Mouse (Mus musculus) v-Abl transformed pro-B cells (cell line): ENCODE measurements around the gene Zfp52.

Experiments
- in situ Hi-C, 2 experiments: fragments of 400-800 bp; cut with MboI; formaldehyde crosslinking; loops; one replicate each; pipeline ENCODE4 v1.15.1; 2025; ENCODE audit not compliant: unreplicated experiment in 2 of 2

The Zfp52 gene

DNA sequence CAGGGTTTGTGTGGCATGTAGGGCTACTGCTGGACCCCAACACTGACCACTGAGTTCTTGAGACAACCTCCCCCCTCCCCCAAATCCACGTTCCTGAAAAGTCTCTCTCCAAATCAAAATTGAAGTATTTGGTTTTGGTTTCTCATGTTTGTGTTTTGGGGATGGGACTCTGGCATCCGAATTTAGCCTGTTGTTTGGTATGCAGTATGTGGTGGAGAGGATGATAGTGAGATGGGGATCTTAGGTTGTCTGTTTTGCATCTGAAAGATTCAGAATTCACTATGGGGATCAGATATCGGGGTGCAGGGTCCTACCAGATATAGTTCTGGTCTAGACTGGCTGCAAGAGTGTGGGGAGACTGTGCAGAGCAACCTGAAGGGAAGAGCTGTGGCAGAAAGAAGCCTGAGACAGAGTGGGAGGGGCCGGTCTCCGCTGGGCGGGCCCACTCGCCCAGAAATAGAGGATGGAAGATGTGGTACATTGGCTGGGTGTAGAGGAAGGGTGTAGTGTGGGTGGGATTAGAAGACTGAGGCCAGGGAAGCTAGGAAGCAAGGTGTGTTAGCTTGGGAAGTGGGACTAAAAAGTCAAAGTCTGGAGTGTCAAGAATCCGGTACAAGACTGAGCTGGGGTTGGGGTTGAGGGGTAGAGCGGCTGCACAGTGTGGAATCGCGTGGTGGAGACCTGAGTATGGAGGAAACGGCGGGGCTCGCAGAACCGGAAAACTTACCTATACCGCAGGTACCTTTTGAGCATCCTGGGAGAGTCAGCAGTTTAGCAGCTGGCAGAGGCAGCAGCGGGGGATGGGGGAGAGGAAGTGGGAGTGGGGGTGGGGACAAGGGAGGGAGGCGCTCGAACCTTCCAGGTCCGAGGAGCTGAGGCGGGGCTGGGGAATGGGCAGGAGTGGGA, at the start of gene Zfp52:
Gene Zfp52, plus strand, starts transcription at position 444 of the 906 bp plus-strand sequence.
- in situ Hi-C loops: loop anchor here (10.0 to 25.0 kb wide), 4 partner anchors 119 to 523 kb away; partner anchors contain the start of genes Zfp160 (in 2 of the 2), Zfp229 (in 1 of the 2), Zfp942 (in 1 of the 2) and Zfp943 (in 1 of the 2)

DNA sequence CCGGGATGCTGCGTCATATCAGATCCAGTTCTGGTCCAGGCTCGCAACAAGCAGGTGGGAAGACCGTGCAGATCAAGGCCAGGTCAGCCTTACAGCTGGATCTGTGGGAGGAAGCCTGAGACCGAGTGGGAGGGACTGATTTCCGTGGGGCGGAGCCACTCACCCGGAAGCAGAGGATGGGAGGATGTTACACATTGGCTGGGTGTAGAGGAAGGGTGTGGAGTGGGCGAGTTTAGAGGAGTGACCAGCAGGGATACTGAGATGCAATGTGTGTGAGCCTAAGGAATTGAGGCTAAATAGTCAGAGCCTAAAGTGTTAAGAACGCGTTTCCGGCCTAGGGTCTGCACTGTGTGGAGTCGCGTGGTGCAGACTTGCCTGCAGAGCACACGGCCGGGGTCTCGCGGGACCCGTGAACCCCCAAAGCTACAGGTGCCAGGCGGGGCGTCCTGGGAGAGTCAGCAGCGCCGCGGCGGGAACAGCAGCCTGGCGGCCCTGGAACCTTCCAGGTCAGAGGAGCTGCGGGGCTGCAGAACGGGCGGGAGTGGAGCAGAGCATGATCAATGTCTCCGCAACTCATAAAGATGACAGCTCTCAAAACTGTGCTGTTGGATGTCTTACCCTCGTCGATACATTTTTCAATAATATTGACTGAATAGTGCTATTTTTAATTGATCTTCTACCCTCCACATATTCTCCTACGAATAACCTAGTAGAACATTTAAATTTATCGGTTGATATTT, 46.4 kb upstream of the Zfp52 start, which contains the start of gene Zfp53:
Gene Zfp53, plus strand, starts transcription at position 239 of the 740 bp plus-strand sequence.
- in situ Hi-C loops: no loop called here

DNA sequence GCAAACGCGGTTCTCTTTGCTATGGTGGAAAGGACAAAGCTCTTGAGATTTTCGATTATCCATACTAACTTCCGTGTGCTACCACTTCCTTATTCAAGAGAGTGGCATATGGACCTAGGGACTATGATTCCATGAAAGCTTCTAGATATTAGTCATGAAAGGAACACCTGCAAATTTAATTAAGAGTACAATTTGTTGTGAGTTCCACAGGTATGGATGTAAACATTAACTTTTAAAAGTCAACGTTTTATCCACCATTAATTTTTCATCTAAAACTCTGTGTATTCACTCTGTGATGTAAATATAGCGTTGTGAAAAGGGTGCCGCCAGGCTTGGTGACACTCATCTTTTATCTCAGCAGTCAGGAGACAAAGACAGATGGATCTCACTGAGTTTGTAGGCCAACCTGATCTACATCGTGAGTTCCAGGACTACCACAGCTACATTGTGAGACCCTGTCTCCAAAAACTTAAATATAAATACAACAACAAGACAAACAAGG, 45.8 kb upstream of the Zfp52 start:
- in situ Hi-C loops: no loop called here

DNA sequence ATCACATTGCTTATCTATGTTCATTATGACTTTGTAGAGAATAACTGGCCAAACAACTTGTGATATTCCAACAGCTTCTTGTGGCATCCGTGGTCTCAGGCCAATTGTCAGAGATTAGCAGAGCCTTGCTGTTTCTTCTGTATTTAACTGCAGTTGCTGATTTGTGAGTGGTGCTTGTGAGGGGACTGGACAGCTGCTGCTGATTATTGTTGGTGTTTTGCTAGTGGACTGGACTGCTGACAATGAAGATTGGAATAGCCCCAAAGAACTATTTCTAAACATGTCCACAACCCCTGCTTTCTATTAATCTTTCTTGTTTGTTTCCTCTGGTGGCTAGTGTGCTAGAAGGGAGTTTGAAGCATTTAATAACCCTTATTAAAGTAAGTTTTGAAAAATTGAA, 34.0 kb upstream of the Zfp52 start:
- in situ Hi-C loops: loop anchor here in 1 of 2 experiments (5.0 kb wide), 1 partner anchor 49 kb away; the partner anchor contains the start of gene Zfp51

DNA sequence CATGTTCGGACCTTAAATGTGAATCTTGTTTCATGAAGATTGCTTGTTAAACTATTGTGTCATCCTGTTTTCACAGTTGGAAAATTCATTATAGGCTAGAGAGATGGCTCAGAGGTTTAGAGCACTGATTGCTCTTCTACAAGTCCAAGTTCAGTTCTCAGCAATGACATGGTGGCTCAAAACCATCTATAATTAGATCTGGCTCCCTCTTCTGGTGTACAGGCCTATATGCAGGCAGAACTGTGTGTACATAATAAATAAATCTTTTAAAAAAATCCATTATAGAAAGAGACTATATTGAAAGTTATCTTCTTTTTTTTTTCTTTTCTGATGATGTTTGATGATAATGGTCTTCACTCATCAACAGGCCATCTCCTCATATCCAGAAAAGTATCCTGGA, 30.8 kb upstream of the Zfp52 start:
- in situ Hi-C loops: loop anchor here in 1 of 2 experiments (5.0 kb wide), 1 partner anchor 52 kb away; the partner anchor contains the start of gene Zfp51

DNA sequence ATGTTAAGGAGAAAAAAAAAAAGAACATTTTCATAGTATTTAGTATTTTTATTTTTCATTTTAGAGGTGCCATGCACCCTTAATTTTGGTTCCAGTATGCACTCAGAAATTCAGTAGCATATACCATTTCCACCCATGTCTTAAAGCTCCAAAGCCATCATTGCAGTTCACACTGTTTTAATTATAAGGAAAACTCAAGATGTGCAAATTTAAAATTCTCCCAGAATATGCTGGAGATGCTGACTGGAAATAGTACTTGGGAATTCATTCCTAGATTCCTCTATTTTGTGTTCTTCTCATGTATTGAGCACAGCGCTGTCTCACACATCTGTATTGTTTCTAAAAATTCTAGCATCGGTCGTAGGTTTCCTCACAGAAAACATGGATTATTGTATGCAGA, 29.1 kb upstream of the Zfp52 start:
- in situ Hi-C loops: no loop called here

DNA sequence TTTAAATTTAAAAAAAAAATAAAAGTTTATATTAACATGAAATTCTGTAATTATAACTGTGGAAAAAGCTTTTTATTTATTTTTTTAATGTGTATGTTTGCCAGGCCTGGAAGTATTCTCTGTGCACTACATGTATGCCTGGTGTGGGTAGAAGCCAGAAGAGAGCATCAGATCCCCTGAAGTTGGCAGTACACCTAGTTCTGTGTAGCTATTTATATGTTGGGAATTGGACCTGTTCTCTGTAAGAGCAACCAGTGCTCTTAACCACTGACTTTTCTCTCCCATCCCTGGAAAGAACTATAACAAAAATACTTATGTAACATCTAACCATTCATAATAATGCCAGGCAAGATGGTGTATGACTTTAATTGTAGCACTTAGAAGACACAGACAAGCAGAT, 25.6 kb upstream of the Zfp52 start:
- in situ Hi-C loops: loop anchor here (5.0 to 10.0 kb wide), 3 partner anchors 55 to 525 kb away; partner anchors contain the start of genes Zfp51 (in 1 of the 2) and Zfp54 (in 1 of the 2)

DNA sequence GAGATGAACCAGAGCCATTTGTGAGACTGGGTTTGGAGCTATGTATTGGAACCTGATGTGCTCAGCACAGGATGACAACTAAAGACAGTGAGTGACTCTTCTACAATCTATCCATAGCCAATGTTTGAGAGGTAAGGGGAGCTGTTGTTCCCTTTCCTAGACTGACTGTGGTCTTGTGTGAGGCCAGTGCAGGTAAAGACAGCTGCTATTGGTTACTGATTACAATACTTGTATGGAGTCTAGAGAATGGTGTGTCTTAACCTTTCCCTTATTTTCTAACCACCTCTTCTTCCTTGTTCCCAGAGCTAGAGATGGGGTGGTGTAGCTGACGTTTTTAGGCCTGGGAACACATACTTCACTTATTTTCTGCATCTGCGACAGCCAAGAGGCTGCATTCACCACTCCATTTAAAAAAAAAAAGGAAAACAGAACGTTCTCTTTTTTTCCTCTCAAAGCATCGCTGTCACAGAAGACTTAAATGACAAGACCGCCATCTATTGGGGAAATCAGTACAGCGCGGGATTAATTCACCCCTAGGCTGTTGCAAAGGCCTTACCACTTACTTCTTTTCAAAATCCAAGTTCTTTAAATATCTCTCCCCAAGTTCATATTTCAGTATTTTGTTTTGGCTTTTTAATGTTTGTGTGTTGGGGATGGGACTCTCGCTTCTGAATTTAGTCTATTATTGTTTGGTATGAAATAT, 19.8 kb upstream of the Zfp52 start:
- in situ Hi-C loops: loop anchor here (5.0 to 10.0 kb wide), 4 partner anchors 61 to 568 kb away; partner anchors contain the start of genes Ppp2r1a (in 1 of the 2) and Zfp51 (in 1 of the 2)

DNA sequence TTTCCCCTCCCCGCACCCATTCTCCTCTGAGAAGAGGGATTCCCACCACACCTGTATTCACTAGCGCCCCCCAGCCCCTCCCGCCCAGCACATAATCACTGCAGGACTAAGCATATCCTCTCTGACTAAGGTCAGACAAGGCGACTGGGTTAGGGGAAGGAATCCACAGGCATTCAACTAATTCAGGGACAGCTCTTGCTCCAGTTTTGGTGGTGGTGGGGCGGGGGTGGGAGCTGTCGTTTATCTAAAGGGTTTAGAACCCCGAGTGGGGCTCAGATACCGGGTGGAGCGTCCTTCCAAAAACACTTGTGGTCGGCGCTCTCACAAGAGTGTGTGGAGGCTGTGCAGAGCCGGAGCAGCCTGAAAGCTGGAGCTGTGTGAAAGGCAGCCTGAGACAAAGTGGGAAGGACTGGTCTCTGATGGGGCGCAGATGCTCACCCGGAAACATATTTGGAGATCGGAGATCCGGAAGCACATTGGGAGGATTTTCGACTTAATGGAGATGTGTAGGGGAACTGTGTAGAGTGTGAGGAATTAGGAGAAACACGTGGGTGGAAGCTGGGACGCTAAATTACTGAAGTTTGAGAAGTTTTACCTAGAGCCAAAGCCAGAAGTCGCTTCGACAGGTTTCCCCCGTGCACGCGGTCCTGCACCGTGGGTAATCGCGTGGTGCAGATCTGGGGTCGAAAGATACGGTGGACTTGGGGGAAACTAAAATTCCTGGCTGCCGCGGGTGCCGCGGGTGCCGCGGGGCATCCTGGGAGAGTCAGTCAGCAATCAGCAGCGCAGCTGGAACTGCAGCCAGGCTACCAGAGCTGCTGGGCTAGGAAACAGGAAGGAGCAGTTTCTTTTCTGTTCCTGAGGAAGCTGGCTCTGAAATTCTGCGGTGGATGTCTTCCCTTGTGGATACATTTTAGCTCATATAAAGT, 18.9 kb upstream of the Zfp52 start:
- in situ Hi-C loops: loop anchor here (5.0 to 10.0 kb wide), 4 partner anchors 62 to 569 kb away; partner anchors contain the start of genes Ppp2r1a (in 1 of the 2) and Zfp51 (in 1 of the 2)

DNA sequence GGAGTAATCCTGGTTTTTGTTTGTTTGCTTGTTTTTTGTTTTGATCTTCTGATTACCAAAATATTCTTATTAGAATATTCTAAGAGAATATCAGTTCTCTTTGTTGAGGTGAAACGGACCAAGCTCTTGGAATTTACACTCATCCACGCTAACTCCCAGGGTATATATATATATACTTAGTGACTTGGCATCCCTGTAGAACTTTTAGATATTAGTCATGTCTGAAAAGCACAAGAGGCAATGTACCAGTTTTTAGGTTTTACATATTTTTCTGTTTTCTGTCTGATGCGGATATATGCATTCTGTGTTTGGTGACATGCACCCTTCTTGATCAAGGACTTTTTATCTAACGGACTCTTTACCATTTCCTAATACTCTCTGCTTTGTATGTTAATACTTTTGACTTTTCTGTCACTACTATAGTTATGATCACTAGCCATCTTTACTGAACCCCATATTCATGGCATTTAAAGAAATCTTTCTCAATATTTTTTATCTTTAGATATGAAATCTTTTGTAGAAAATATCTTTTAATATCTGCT, 18.1 kb upstream of the Zfp52 start:
- in situ Hi-C loops: loop anchor here (5.0 to 10.0 kb wide), 4 partner anchors 62 to 570 kb away; partner anchors contain the start of genes Ppp2r1a (in 1 of the 2) and Zfp51 (in 1 of the 2)

DNA sequence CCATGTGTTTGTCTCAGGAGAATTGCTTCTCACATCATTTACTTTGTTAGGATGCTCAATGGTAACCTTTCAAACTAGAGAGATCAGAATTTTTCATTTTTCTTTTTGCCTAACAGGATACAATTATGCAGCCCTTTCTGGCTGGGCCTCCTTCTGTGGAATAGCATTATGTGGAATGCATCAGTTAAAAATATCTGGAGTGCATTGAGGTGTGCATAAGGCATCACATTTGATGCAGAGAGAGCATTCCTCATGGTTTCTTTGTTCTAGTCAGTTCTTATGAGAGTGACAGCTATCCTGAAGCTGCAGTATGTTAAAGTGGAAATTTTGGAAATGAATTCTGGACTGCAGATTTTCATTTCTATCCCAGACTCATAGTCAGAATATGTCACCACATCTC, 9.1 kb upstream of the Zfp52 start:
- in situ Hi-C loops: loop anchor here (25.0 kb wide), 1 partner anchor 514 kb away; the partner anchor contains the start of gene Zfp160 (in 2 of the 2)

DNA sequence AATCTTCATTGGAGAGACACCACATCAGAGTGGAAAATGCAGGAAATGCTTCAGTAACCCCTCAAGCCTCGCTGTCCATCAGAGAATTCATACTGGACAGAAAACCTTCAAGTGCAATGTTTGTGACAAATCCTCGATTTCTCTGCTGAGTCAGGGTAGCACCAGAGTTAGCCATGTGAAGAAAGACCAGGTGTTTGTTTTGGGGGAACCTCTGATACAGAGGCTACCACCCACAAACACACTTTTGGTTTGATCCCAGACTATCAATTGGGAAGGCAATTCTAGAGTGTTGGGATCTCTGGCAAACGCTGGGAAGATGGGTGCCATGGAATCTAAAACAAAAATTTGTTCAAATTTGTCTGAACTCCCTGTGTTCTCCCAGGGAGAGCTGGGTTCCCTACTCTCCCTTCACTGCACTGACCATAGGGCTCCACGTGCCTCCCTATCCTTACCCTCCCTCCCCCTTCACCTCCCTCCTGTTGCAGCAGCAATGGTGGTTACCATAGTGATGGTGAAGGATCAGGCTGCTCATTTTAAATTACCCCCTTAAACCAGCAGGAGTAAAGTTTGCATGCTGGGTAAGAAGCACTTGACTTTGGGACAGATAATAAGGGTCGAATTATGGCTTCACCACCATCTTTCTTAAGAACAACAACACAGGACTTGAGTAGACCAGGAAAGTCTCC, 4.6 kb upstream of the Zfp52 start:
- in situ Hi-C loops: loop anchor here (10.0 to 25.0 kb wide), 4 partner anchors 124 to 518 kb away; partner anchors contain the start of genes Zfp160 (in 2 of the 2), Zfp229 (in 1 of the 2), Zfp942 (in 1 of the 2) and Zfp943 (in 1 of the 2)

DNA sequence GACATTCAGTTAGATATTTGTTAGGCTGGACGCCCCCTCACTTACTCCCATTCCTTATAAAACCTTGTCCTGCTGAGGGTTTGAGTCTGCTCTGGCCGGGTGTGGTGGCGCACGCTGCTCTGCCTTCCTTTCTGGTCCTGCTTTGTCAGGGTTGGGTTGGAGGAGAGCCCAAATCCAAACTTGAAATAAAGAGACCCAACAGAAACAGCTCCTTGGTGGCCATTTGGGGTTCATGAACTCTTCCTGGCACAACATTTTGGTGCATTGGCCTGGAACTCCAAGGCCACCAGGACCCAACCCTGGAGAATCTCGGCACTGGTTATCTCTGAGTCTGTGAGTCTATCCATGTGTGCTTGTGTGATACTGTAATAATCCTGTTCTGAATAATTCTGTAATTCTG, 3.7 kb upstream of the Zfp52 start:
- in situ Hi-C loops: loop anchor here (10.0 to 25.0 kb wide), 4 partner anchors 123 to 519 kb away; partner anchors contain the start of genes Zfp160 (in 2 of the 2), Zfp229 (in 1 of the 2), Zfp942 (in 1 of the 2) and Zfp943 (in 1 of the 2)

DNA sequence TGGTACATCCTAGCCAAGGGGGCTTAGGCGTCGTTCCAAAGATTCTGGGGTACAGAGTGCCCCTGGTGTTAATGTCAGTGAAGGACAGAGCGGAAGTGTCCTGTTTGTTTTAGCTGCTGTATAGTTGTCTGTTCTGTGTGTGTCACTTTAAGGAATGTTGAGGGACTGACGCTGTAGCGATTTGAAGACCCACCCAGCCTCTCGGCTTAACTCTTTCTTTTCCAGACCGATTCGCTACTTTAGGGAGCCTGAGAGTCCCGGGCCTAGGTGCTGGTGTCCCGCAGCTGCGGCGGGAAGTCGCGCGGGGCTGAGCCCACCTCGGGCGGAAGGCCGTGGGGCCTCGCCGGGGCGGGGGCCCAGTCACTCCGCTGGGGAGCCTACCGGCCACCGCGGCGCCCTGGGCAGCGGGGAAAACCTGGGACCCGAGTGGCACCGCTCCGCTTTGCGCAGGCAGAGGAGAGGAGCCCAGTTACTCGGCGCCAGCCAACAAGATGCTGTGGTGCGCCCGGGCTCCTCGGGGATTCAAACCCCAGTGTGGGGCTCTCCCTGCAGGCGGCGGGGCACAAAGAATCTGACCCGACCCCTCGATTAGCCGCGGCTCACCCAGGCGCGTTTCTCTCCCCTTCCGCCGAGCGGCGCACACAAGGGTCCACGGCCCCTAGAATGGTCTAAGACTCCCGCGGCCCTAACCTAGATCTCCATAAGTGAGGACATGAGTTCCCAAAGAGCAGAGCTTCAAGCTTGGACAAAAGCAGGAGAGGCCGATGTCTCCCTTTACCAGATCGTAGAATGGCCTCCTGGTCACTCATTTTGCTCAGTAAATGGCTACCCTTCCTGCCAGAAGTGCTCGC, 3.0 kb upstream of the Zfp52 start:
- in situ Hi-C loops: loop anchor here (10.0 to 25.0 kb wide), 4 partner anchors 122 to 520 kb away; partner anchors contain the start of genes Zfp160 (in 2 of the 2), Zfp229 (in 1 of the 2), Zfp942 (in 1 of the 2) and Zfp943 (in 1 of the 2)

DNA sequence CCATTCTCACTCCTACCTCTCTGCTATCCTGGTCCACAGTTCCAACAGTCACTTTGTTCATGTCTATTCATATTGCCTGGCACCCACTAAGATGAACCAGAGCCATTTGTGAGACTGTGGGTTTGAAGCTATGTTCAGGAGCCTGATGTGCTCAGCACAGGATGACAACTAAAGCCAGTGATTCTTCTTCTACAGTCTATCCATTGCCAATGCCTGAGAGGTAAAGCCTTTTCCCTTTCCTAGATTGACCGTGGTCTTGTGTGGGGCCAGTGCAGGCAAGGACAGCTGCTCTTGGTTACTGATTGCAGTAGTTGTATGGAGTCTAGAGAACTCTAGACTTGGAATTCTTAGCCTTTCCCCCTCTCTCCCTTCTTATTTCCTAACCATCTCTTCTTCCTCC, 1.4 kb upstream of the Zfp52 start:
- in situ Hi-C loops: loop anchor here (10.0 to 25.0 kb wide), 4 partner anchors 121 to 522 kb away; partner anchors contain the start of genes Zfp160 (in 2 of the 2), Zfp229 (in 1 of the 2), Zfp942 (in 1 of the 2) and Zfp943 (in 1 of the 2)
